Mouse (Mus musculus): ENCODE data around the gene Helz. TPM values are rescaled to one million over a fixed set of nuclear protein-coding genes. Genes with fewer than 3 reads are reported as not detected.

Helz gene
- total RNA-seq, 1 experiment = 43.5 TPM

- in situ Hi-C loops (cut with MboI; ENCODE audit: low sequenced_read_pairs in 2 of 2, unreplicated experiment in 2 of 2) = no loop called here
- TF ChIP-seq HCFC1 (IDR thresholded peaks at IDR 0.05; ENCODE audit: borderline replicate concordance, insufficient read depth, low read length) (no peak), ZNF384 (IDR thresholded peaks at IDR 0.05; ENCODE audit: low read depth, low read length) (no peak), CHD2 (IDR thresholded peaks at IDR 0.05; ENCODE audit: low read depth, low read length) (no peak), ZC3H11A (IDR thresholded peaks at IDR 0.05; ENCODE audit: borderline replicate concordance, low read depth, low read length) (no peak), MAFK (IDR thresholded peaks at IDR 0.05; ENCODE audit: insufficient read depth, low read depth, low read length) (no peak)
- Histone ChIP-seq H3K9me3 (ENCODE audit: control insufficient read depth, insufficient read depth, low read depth, low read length) (no peaks in the 10 kb centered on the region), H3K4me3 (ENCODE audit: insufficient read depth in 1 of 2, low read depth in 1 of 2, low read length in 2 of 2, poor library complexity in 1 of 2, severe bottlenecking in 1 of 2) (no peak overlapping the region), H3K4me1 (ENCODE audit: control insufficient read depth in 2 of 2, insufficient read depth in 2 of 2, low read length in 2 of 2, poor library complexity in 1 of 2) (peaks cover 0 to 4% of the 10 kb centered on the region in 2 experiments; a peak in 2 of 4 replicates), H3K27ac (ENCODE audit: insufficient read depth, low read depth, low read length, poor library complexity, severe bottlenecking) (no peak overlapping the region), H3K36me3 (ENCODE audit: control insufficient read depth, insufficient read depth, low read length, poor library complexity, severe bottlenecking) (peaks cover 24% of the 10 kb centered on the region), H3K9ac (ENCODE audit: insufficient read depth, low read depth, low read length, poor library complexity, severe bottlenecking) (no peak overlapping the region)
- DNase-seq (ENCODE audit: low read depth, low spot score) = no peak
Observed at GRCm38 (mm10) chr11:107676207-107676940, 128.6 kb downstream of the Helz start.

- peak overlapping the region; percentile 0; the same call in 1 of the 2 replicates for H3K27ac ChIP-seq (ENCODE audit: insufficient read depth, low read depth, low read length, poor library complexity, severe bottlenecking)
- TF ChIP-seq CHD2 (IDR thresholded peaks at IDR 0.05; ENCODE audit: low read depth, low read length) = no peak
- TF ChIP-seq MAFK (IDR thresholded peaks at IDR 0.05; ENCODE audit: insufficient read depth, low read depth, low read length) = no peak
- DNase-seq (ENCODE audit: low read depth, low spot score) = no peak
- no peaks in the 10 kb centered on the region for H3K9me3 ChIP-seq (ENCODE audit: control insufficient read depth, insufficient read depth, low read depth, low read length)
- H3K4me1 ChIP-seq (ENCODE audit: control insufficient read depth in 2 of 2, insufficient read depth in 2 of 2, low read length in 2 of 2, poor library complexity in 1 of 2) = peaks cover 2 to 21% of the 10 kb centered on the region in 2 experiments; a peak in 3 of 4 replicates
- in situ Hi-C loops (cut with MboI; ENCODE audit: low sequenced_read_pairs in 2 of 2, unreplicated experiment in 2 of 2) = no loop called here
- no peak overlapping the region for H3K9ac ChIP-seq (ENCODE audit: insufficient read depth, low read depth, low read length, poor library complexity, severe bottlenecking)
- H3K36me3 ChIP-seq (ENCODE audit: control insufficient read depth, insufficient read depth, low read length, poor library complexity, severe bottlenecking) = peaks cover 12% of the 10 kb centered on the region; the same call in 1 of the 2 replicates
- no peak overlapping the region for H3K4me3 ChIP-seq (ENCODE audit: insufficient read depth in 1 of 2, low read depth in 1 of 2, low read length in 2 of 2, poor library complexity in 1 of 2, severe bottlenecking in 1 of 2)
Observed at GRCm38 (mm10) chr11:107682694-107683355, 135.1 kb downstream of the Helz start.

GRCm38 (mm10) chr11:107683544-107684465 is 136.1 kb downstream of the Helz start:
- peaks cover 17% of the 10 kb centered on the region; the same call in 1 of the 2 replicates for H3K36me3 ChIP-seq (ENCODE audit: control insufficient read depth, insufficient read depth, low read length, poor library complexity, severe bottlenecking)
- no peak overlapping the region for H3K9ac ChIP-seq (ENCODE audit: insufficient read depth, low read depth, low read length, poor library complexity, severe bottlenecking)
- H3K27ac ChIP-seq (ENCODE audit: insufficient read depth, low read depth, low read length, poor library complexity, severe bottlenecking) = peak overlapping the region; percentile 0; the same call in 1 of the 2 replicates
- TF ChIP-seq ZNF384 (IDR thresholded peaks at IDR 0.05; ENCODE audit: low read depth, low read length) = no peak
- no peak for TF ChIP-seq MAFK (IDR thresholded peaks at IDR 0.05; ENCODE audit: insufficient read depth, low read depth, low read length)
- TF ChIP-seq HCFC1 (IDR thresholded peaks at IDR 0.05; ENCODE audit: borderline replicate concordance, insufficient read depth, low read length) = no peak
- TF ChIP-seq ZC3H11A (IDR thresholded peaks at IDR 0.05; ENCODE audit: borderline replicate concordance, low read depth, low read length) = no peak
- TF ChIP-seq CHD2 (IDR thresholded peaks at IDR 0.05; ENCODE audit: low read depth, low read length) = no peak
- no peaks in the 10 kb centered on the region for H3K9me3 ChIP-seq (ENCODE audit: control insufficient read depth, insufficient read depth, low read depth, low read length)
- no peak overlapping the region for H3K4me3 ChIP-seq (ENCODE audit: insufficient read depth in 1 of 2, low read depth in 1 of 2, low read length in 2 of 2, poor library complexity in 1 of 2, severe bottlenecking in 1 of 2)
- in situ Hi-C loops (cut with MboI; ENCODE audit: low sequenced_read_pairs in 2 of 2, unreplicated experiment in 2 of 2) = no loop called here
- peak; percentile 27 for DNase-seq (ENCODE audit: low read depth, low spot score)
- peaks cover 2 to 21% of the 10 kb centered on the region in 2 experiments; a peak in 3 of 4 replicates for H3K4me1 ChIP-seq (ENCODE audit: control insufficient read depth in 2 of 2, insufficient read depth in 2 of 2, low read length in 2 of 2, poor library complexity in 1 of 2)

- H3K27ac ChIP-seq (ENCODE audit: insufficient read depth, low read depth, low read length, poor library complexity, severe bottlenecking) = no peak overlapping the region
- H3K4me3 ChIP-seq (ENCODE audit: insufficient read depth in 1 of 2, low read depth in 1 of 2, low read length in 2 of 2, poor library complexity in 1 of 2, severe bottlenecking in 1 of 2) = peak overlapping the region; percentile 26 to 54; a peak in 3 of 4 replicates
- in situ Hi-C loops (cut with MboI; ENCODE audit: low sequenced_read_pairs in 2 of 2, unreplicated experiment in 2 of 2) = no loop called here
- H3K9me3 ChIP-seq (ENCODE audit: control insufficient read depth, insufficient read depth, low read depth, low read length) = no peaks in the 10 kb centered on the region
- DNase-seq (ENCODE audit: low read depth, low spot score) = peak; percentile 57
- TF ChIP-seq CHD2 (IDR thresholded peaks at IDR 0.05; ENCODE audit: low read depth, low read length) (no peak), ZC3H11A (IDR thresholded peaks at IDR 0.05; ENCODE audit: borderline replicate concordance, low read depth, low read length) (no peak), MAFK (IDR thresholded peaks at IDR 0.05; ENCODE audit: insufficient read depth, low read depth, low read length) (no peak), HCFC1 (IDR thresholded peaks at IDR 0.05; ENCODE audit: borderline replicate concordance, insufficient read depth, low read length) (no peak), ZNF384 (IDR thresholded peaks at IDR 0.05; ENCODE audit: low read depth, low read length) (no peak)
- peaks cover 2 to 21% of the 10 kb centered on the region in 2 experiments; a peak in 3 of 4 replicates for H3K4me1 ChIP-seq (ENCODE audit: control insufficient read depth in 2 of 2, insufficient read depth in 2 of 2, low read length in 2 of 2, poor library complexity in 1 of 2)
- H3K9ac ChIP-seq (ENCODE audit: insufficient read depth, low read depth, low read length, poor library complexity, severe bottlenecking) = 0 out of 2 replicates have a peak overlapping the region, but pooled peaks have one; percentile 7
- H3K36me3 ChIP-seq (ENCODE audit: control insufficient read depth, insufficient read depth, low read length, poor library complexity, severe bottlenecking) = peaks cover 16% of the 10 kb centered on the region; the same call in 1 of the 2 replicates
Observed at GRCm38 (mm10) chr11:107686290-107686689, 138.6 kb downstream of the Helz start.
